In the genomic region with DNA sequence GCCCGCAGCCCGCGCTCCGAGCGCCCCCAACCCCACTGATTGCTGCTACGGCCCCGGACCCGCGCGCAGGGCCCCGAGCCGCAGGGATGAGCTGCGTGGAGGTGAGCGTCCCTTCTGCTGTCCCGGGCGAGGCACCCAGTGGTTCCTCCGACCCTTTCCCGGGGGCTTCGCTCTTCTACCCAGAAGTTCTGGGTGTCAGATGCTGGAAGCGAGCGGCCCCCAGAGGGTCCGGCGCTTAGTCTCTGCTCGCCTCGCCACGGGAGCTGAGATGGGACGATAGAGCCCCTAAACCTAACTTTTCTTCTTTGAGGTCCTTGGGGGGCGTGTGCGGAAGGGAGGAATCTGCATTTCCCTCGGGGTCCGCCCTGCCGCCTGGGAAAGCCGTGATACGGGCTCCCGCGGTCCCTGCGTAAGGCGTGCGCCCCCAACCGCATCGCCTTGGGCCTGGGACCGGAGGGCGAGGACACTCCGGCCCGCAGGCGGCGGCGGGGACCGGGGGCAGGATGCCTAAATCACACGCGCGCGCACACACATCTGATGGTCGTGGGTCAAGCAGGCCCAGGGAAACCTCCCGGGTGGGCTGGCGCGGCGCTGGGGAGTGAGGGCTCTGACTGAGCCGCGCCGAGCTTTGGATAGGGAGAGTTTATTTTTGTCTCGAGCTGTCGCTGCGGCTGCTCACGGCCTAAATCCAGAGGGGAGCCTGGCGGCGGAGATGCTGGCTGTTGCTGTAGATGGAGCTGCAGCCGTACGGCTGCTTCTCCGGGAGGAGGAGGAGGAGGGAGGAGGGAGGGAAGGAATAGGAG, we compare ENCODE assay signal across 8 mouse cellular contexts. TPM values are rescaled to one million over a fixed set of nuclear protein-coding genes. Genes with fewer than 3 reads are reported as not detected.
A peak's percentile ranks its signal among the peaks of the same experiment; 100 is the strongest.
DNase-seq lines count a peak whose midpoint lies in the region; ATAC-seq lines count a peak whose summit lies in the region.

No protein-coding gene starts in this region.

- peak overlapping the region; percentile 95 for H3K4me2 ChIP-seq in heart, embryonic 13.5 days
- H3K4me2 ChIP-seq in liver, embryonic 13.5 days: peak overlapping the region; percentile 61
- peak overlapping the region; percentile 99 for H3K4me2 ChIP-seq in neural tube, embryonic 14.5 days (ENCODE audit: low read depth, low read length)

- no peak for ATAC-seq in heart, embryonic 13.5 days (ENCODE audit: extremely low read depth, insufficient number of reproducible peaks, low FRiP score, low TSS enrichment)
- ATAC-seq in liver, embryonic 13.5 days (ENCODE audit: low read depth): no peak
- peak; percentile 36 for ATAC-seq in neural tube, embryonic 14.5 days (ENCODE audit: low read depth)

- peak; percentile 79 for DNase-seq in 3134 (ENCODE audit: extremely low read depth, insufficient read length, low spot score)
- DNase-seq in adrenal gland, postnatal 14 days: peak; percentile 69
- DNase-seq in fibroblast of lung, adult 2 months (ENCODE audit: low read depth): peak; percentile 36
- DNase-seq in kidney, postnatal 10 days: peak; percentile 78
- DNase-seq in liver, embryonic 13.5 days: no peak
- DNase-seq in urinary bladder, adult 18-20 months (ENCODE audit: low spot score in 2 of 2): peak; percentile 47 to 58

- no peaks in the 10 kb centered on the region for H3K9me3 ChIP-seq in heart, embryonic 13.5 days
- H3K9me3 ChIP-seq in liver, embryonic 13.5 days (replicated peaks): no peaks in the 10 kb centered on the region
- H3K9me3 ChIP-seq in neural tube, embryonic 14.5 days (ENCODE audit: control insufficient read depth, low read length): no peaks in the 10 kb centered on the region

- H3K9ac ChIP-seq in heart, embryonic 13.5 days: peak overlapping the region; percentile 96
- peak overlapping the region; percentile 39; the same call in 1 of the 2 replicates for H3K9ac ChIP-seq in liver, embryonic 13.5 days
- H3K9ac ChIP-seq in neural tube, embryonic 14.5 days (replicated peaks; ENCODE audit: low read depth, low read length): peak overlapping the region; percentile 65

- H3K27ac ChIP-seq in heart, embryonic 13.5 days (replicated peaks): peak overlapping the region; percentile 96
- no peak overlapping the region for H3K27ac ChIP-seq in liver, embryonic 13.5 days
- peak overlapping the region; percentile 57; the same call in 1 of the 2 replicates for H3K27ac ChIP-seq in neural tube, embryonic 14.5 days (ENCODE audit: low read depth, low read length)

- H3K4me1 ChIP-seq in heart, embryonic 13.5 days: peaks cover 45% of the 10 kb centered on the region
- peaks cover 11% of the 10 kb centered on the region for H3K4me1 ChIP-seq in liver, embryonic 13.5 days (replicated peaks)
- peaks cover 5% of the 10 kb centered on the region; the same call in 1 of the 2 replicates for H3K4me1 ChIP-seq in neural tube, embryonic 14.5 days (ENCODE audit: control insufficient read depth, insufficient read depth, low read length)

- no peaks in the 10 kb centered on the region; the same call in 1 of the 2 replicates for H3K27me3 ChIP-seq in heart, embryonic 13.5 days (replicated peaks)
- peaks cover 81% of the 10 kb centered on the region for H3K27me3 ChIP-seq in liver, embryonic 13.5 days
- peaks cover 11% of the 10 kb centered on the region for H3K27me3 ChIP-seq in neural tube, embryonic 14.5 days (ENCODE audit: control insufficient read depth, insufficient read depth, low read length)

- H3K36me3 ChIP-seq in heart, embryonic 13.5 days: peaks cover 11% of the 10 kb centered on the region
- no peaks in the 10 kb centered on the region for H3K36me3 ChIP-seq in liver, embryonic 13.5 days
- H3K36me3 ChIP-seq in neural tube, embryonic 14.5 days (ENCODE audit: control insufficient read depth, insufficient read depth, low read length): no peaks in the 10 kb centered on the region

- H3K4me3 ChIP-seq in heart, embryonic 13.5 days: peak overlapping the region; percentile 70
- peak overlapping the region; percentile 55 for H3K4me3 ChIP-seq in liver, embryonic 13.5 days (replicated peaks)
- peak overlapping the region; percentile 62 for H3K4me3 ChIP-seq in neural tube, embryonic 14.5 days (ENCODE audit: low read depth, low read length)

- under 1% methylated on average over 67 of the region's 70 CpGs for WGBS in heart, embryonic 13.5 days
- WGBS in liver, embryonic 13.5 days (ENCODE audit: insufficient replicate concordance): 1% methylated on average over 66 of the region's 70 CpGs
- under 1% methylated on average over 63 of the region's 70 CpGs for WGBS in neural tube, embryonic 14.5 days

RNA-seq across cellular contexts. Expression of a gene that starts 0.6 kb away (rescaled TPM):
- total RNA-seq in adrenal gland, postnatal 14 days (2021): 17.9 and 19.7 TPM in 2 replicates
- 13.4 and 16.3 TPM in 2 replicates for polyA plus RNA-seq in heart, embryonic 13.5 days (2015; fragmentation: Nextera tagmentation; extraction: Ambion mirVana)
- 0.50 and 0.52 TPM in 2 replicates for polyA plus RNA-seq in liver, embryonic 13.5 days (2015; fragmentation: Nextera tagmentation; extraction: Ambion mirVana)
- polyA plus RNA-seq in neural tube, embryonic 14.5 days (2014; fragmentation: Nextera tagmentation; extraction: Ambion mirVana): 2.6 and 3.8 TPM in 2 replicates

RNA-seq across cellular contexts. Expression of a gene that starts 51.3 kb away (rescaled TPM):
- total RNA-seq in adrenal gland, postnatal 14 days (2021): 40.7 and 45.7 TPM in 2 replicates
- polyA plus RNA-seq in heart, embryonic 13.5 days (2015; fragmentation: Nextera tagmentation; extraction: Ambion mirVana): 24.3 and 25.4 TPM in 2 replicates
- polyA plus RNA-seq in liver, embryonic 13.5 days (2015; fragmentation: Nextera tagmentation; extraction: Ambion mirVana): 19.0 and 19.2 TPM in 2 replicates
- 23.5 and 26.2 TPM in 2 replicates for polyA plus RNA-seq in neural tube, embryonic 14.5 days (2014; fragmentation: Nextera tagmentation; extraction: Ambion mirVana)

Comparison
In these comparisons a context has a peak if more than half of its experiments do, and no peak if none do; other contexts are left out.
1. H3K9ac ChIP-seq: peak in every context shown above with its lines; median percentile 96 in heart, embryonic 13.5 days; 65 in neural tube, embryonic 14.5 days; 39 in liver, embryonic 13.5 days.